Mouse (Mus musculus): ENCODE results near the gene Dmrta1. TPM values are rescaled to one million over a fixed set of nuclear protein-coding genes. Genes with fewer than 3 reads are reported as not detected.

The Dmrta1 gene
- polyA plus RNA-seq (2012; fragmentation: generic; extraction: Trizol), result not detected

DNA sequence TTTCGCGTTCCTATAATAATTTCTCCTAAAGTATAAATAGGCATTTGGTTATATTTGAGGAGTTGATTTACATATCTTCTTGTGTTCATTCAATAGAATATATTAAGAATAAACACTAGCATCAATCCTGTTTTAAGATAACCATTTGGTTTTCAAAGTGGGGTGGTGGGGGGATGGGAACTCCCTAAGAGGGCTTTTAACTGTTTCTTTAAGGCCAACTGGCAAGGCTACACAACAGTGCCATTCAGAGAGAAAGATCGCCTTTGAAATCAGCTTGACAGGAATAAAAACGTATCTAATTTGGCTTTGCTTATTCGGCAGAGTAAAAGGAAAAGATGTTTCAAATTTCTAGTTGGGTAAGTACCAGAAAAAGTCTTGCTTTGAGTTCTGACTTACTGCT is at the start of gene Dmrta1:
TSS of gene Dmrta1 (plus strand) at position 242 of the 400 bp plus-strand sequence.

All from C3H10T1/2 (cell line).